Mouse (Mus musculus) megakaryocyte, embryonic 14.5 days (primary cell): ENCODE data around the gene Tas2r119. TPM values are rescaled to one million over a fixed set of nuclear protein-coding genes. Genes with fewer than 3 reads are reported as not detected.
"Not testable (repeated sequence)": the region's sequence is repeated elsewhere in the genome, so short reads cannot be mapped to it uniquely, and the experiment has no call there.

Source experiments
- H3K27me3 ChIP-seq: replicated peaks from 2 replicates; pipeline ENCODE3; 2012; ENCODE audit warnings: inconsistent platforms
- H3K36me3 ChIP-seq: replicated peaks from 2 replicates; pipeline ENCODE3; 2012; ENCODE audit warnings: low read length, inconsistent platforms, mixed read lengths
- H3K4me1 ChIP-seq: 2 replicates; pipeline ENCODE4 v1.6.1; 2012; ENCODE audit warnings: inconsistent platforms
- H3K4me3 ChIP-seq: replicated peaks from 2 replicates; pipeline ENCODE3; 2012; ENCODE audit warnings: moderate library complexity, mild to moderate bottlenecking, inconsistent platforms
- H3K9me3 ChIP-seq: 2 replicates; pipeline ENCODE4 v1.6.1; 2012; ENCODE audit warnings: inconsistent platforms
- FLI1 ChIP-seq: IDR thresholded peaks from 2 replicates; pipeline ENCODE4 v1.6.1; 2012; ENCODE audit warnings: low read length, inconsistent platforms, mixed read lengths
- GATA1 ChIP-seq: IDR thresholded peaks from 3 replicates; pipeline ENCODE4 v1.6.1; 2012; ENCODE audit warnings: mixed read lengths, low read length, inconsistent platforms, borderline replicate concordance
- polyA plus RNA-seq: library from polyadenylated mRNA; stranded (reverse); fragments of >175 nt; gene quantifications from 2 replicates; pipeline ENCODE4 v1.2.3, GENCODE M21; 2012; ENCODE audit warnings: low replicate concordance; ENCODE audit not compliant: insufficient read depth

Tas2r119 gene
- polyA plus RNA-seq, 1 experiment: not detected

DNA sequence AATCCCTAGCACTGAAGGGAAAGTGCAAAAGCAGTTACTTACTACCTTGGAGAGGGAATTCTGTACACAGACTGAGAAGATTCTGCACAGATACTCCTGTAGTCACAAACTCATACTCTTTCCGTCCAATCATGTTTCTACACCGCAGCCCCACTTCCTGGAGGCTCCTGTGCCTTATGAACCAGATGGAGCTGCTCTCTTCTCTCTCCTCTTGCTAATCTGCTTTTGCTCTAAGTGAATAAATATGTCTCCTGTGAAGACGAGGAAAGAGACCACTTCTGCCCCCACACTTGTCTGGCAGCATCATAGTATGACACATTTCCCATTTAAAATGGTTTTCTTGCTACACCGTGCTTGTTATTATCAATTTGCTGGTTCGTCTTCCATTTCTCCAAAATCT lies 26.2 kb downstream of the Tas2r119 start:
- Histone ChIP-seq H3K36me3 (no peaks in the 10 kb centered on the region), H3K4me3 (no peak overlapping the region), H3K4me1 (no peaks in the 10 kb centered on the region), H3K27me3 (no peaks in the 10 kb centered on the region), H3K9me3 (peaks cover 25% of the 10 kb centered on the region)
- TF ChIP-seq FLI1: no peak
- no peak for TF ChIP-seq GATA1

DNA sequence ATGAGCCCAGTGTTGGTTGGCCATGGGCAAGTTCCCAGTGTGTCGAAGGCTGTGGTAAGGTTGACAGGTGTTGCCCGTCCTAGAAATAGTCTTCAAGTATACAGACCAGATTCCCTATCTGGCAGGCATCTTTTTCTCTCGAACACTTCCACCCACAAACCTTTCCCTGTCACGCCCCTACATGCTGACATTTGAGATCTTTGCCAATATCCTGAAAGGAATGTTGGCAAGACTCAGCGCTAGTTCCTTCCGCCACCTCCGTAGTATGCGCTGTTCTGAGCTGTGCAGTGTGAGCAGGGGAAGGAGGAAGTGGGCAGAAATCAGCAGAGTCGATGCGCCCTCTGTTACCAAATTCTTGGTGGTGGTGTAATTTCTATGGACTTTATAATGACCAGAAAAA lies 27.8 kb downstream of the Tas2r119 start:
- Histone ChIP-seq H3K4me3 (no peak overlapping the region), H3K9me3 (peaks cover 19% of the 10 kb centered on the region), H3K4me1 (no peaks in the 10 kb centered on the region), H3K27me3 (no peaks in the 10 kb centered on the region), H3K36me3 (no peaks in the 10 kb centered on the region)
- TF ChIP-seq GATA1 (no peak), FLI1 (no peak)

DNA sequence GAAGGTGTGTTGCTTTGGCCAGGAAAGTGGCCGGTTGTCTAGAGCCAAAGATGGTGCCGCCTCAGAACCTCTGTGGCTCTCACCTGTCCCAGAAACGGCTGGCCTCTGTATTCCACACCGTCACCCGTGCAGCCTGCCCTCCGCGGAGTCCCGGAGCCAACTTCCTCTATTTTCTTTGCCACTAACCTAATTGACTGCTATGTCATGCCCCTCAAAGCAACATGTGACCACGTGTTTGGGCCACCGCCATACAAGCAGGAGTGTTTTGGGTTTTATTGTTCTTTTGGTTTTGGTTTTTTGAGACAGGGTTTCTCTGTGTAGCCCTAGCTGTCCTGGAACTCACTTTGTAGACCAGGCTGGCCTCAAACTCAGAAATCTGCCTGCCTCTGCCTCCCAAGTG lies 37.6 kb downstream of the Tas2r119 start:
- not testable (repeated sequence) for H3K27me3 ChIP-seq, H3K4me3 ChIP-seq, H3K4me1 ChIP-seq, H3K36me3 ChIP-seq
- H3K9me3 ChIP-seq: peaks cover 23% of the 10 kb centered on the region

DNA sequence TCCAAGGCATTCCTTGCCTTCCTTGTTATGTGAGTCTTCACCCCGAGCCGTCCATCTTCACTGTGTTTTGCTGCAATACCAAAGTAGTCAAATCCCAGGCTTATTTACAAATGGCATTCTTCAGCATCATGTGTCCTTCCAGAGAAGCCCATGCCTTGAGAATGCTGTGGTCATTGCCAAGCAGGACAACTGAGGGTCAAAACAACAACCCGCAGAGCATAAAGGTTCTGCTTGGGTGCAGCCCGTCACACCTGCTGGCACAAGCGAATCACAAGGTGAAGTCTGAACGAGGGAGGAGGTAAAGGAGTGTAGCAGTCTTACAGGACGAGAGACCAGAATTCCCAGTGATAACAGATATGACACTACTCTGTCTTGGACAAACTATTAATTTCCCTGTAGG lies 45.9 kb downstream of the Tas2r119 start:
- TF ChIP-seq GATA1 (no peak), FLI1 (no peak)
- no peak overlapping the region for H3K4me3 ChIP-seq
- H3K36me3 ChIP-seq: no peaks in the 10 kb centered on the region
- H3K4me1 ChIP-seq: no peaks in the 10 kb centered on the region
- no peaks in the 10 kb centered on the region for H3K27me3 ChIP-seq
- H3K9me3 ChIP-seq: peaks cover 16% of the 10 kb centered on the region; the same call in 1 of the 2 replicates

DNA sequence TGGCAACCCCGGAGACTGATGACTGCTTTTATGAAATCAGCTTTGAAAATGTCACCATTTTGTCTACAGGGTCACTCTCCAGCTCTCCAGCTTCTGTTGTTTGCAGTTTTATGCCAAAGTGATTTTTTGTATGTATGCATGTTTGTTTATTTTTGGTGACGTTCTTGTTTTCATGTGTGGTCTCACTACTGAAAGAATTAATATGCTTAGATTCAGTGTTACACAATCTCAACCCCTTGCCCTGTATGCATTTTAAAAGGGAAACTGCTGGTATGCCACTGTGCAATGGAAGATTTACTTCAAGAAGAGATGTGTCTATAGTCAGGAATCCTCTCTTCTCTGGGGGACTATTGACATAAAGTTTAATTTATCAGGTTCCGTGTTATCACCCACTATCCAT lies 48.3 kb downstream of the Tas2r119 start:
- TF ChIP-seq FLI1 (no peak), GATA1 (no peak)
- Histone ChIP-seq H3K36me3 (no peaks in the 10 kb centered on the region), H3K4me3 (no peak overlapping the region), H3K9me3 (peaks cover 16% of the 10 kb centered on the region; the same call in 1 of the 2 replicates), H3K27me3 (no peaks in the 10 kb centered on the region), H3K4me1 (no peaks in the 10 kb centered on the region)

DNA sequence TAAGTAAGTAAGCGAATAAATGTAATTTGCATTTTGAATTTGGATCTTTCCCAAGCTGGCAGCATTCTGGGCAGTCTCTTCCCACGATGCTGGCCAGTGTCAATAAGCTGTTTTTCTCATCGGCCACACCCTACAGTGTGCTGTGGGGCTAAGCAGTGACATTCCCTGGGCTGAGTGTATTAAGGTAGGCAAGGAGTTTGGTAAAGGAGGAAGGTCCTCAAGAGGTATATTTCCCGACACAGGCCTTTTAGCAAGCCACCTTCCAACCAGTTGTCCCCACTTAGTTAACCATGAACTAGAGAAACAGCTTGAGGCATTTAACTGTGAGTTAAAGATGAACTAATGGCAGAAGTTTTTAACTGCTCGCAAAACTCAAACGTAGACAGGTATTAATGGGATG lies 49.3 kb downstream of the Tas2r119 start:
- Histone ChIP-seq H3K36me3 (no peaks in the 10 kb centered on the region), H3K4me1 (no peaks in the 10 kb centered on the region), H3K9me3 (peaks cover 21% of the 10 kb centered on the region; the same call in 1 of the 2 replicates), H3K27me3 (no peaks in the 10 kb centered on the region), H3K4me3 (no peak overlapping the region)
- no peak for TF ChIP-seq FLI1
- no peak for TF ChIP-seq GATA1

DNA sequence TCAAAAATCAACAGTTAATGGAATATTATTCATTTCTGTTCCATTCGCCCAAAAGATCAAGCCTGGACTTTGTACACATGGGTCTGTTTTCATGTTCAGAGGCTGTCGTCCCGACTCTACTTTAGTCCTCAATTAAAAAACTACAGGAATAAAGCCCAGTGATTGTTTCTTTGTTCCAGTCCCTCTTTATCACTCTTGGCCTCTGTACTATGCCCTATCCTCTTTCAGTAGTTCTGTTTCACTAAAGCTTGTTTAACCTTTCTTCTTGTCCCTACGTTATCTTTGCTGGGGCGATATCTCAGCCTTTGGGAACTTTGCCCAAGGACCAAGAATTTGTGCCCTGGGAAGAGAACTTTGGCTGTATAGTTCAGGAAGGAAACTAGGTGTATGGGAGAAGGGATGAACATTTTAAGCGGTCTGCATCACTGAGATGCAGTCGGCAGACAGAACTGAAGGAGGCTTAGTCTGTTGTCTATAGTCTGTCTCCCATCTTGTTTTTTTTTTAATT lies 49.9 kb downstream of the Tas2r119 start:
- no peak overlapping the region for H3K4me3 ChIP-seq
- no peaks in the 10 kb centered on the region for H3K36me3 ChIP-seq
- no peaks in the 10 kb centered on the region for H3K27me3 ChIP-seq
- H3K9me3 ChIP-seq: peaks cover 21% of the 10 kb centered on the region; the same call in 1 of the 2 replicates
- no peak for TF ChIP-seq FLI1
- no peak for TF ChIP-seq GATA1
- H3K4me1 ChIP-seq: no peaks in the 10 kb centered on the region

Other genes starting within 250 kb of the Tas2r119 start
- not detected in 2 replicates for gene Sema5a, start 67.5 kb downstream of the Tas2r119 start, polyA plus RNA-seq